Mouse (Mus musculus) gastrocnemius, postnatal 36 days (tissue): ENCODE data around the gene Rimbp2. TPM values are rescaled to one million over a fixed set of nuclear protein-coding genes. Genes with fewer than 3 reads are reported as not detected.

Experiments
- DNase-seq, 2 experiments: peaks; one replicate each; pipeline ENCODE4 v3.0.0; 2022
- intact Hi-C: fragments of 180-260 bp; cut with DNase I; formaldehyde crosslinking; loops from one replicate; pipeline ENCODE4 v1.15.1; 2025
- total RNA-seq, 2 experiments: library from RNA; stranded (reverse); gene quantifications; 2 replicates each; pipeline ENCODE4 v1.2.3; 2021

The Rimbp2 gene
- total RNA-seq, 2 experiments from 2014 or later = not detected

DNA sequence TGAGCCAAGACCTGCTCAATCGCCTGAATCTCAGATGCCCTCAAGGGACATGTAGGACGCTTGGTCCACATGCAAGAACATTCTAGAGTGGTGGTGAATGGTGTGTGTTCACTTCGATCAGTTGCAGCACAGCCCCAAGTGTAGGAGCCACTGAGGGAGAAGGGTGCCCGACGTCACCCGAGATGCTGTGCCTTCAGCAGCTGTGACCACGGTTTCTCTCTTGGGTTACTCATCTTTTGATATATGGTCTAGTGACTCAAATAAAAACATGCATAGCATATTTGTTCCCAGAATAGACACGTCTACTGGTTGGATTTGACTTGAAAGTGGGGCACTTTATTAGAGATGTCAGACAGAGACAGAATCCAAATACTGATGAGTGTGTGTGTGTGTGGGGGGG is 105.5 kb downstream of the Rimbp2 start:
- no peak for DNase-seq
- intact Hi-C loops = loop anchor here (5.0 kb wide), 1 partner anchor 1944 kb away; no protein-coding TSS in a partner anchor

DNA sequence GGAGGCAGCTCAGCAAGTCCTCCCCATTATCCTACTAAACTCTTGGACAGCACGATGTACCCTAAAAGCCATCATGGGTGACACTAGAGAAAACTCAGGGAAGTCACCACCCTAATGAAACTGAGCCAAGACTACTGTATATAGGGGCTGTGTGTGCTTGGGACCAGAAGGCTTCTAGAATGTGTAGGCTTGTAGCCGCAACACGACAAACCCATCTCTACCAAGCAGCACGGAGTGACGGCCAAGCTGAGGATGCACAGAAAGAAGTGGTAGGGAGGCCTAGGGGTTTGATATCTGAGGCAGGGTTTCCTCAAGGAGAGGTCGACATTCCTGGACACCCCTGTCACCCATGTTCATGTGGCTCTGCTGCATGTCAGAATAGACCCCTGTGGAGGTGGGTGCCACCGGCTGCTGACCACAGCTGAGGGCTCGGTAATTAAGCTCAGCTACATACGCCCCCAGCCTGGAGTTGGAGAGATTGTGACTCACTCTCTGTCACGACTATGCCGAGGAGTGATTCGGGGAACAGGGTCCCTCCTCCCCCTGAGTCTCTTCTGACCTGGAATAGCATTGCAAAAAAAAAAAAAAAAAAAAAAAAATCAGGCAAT is 106.7 kb downstream of the Rimbp2 start:
- intact Hi-C loops = loop anchor here (5.0 kb wide), 1 partner anchor 1946 kb away; no protein-coding TSS in a partner anchor

DNA sequence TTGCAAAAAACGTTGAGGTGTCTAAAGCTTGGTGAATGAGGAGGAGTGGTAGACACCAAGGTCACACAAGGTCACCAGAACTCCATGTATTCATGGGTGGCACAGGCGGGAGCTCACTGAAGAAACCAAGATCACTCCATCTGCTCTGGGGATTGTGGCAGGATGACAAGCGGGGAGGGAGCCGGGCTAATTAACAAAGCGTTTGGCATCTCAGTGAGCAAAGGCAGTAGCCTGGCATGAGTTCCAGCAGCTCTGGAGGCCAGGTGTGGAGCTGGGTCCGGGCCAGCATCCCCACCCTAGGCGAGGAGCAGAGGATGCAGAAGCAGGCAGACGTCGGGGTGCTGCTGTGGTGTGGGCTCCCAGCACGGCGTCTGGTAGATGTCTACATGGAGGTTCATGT is 108.3 kb downstream of the Rimbp2 start:
- no peak for DNase-seq
- intact Hi-C loops = loop anchor here (5.0 kb wide), 1 partner anchor 1947 kb away; no protein-coding TSS in a partner anchor

More for the DNA sequence above, 106.7 kb downstream of the Rimbp2 start:
- no peak for DNase-seq

DNA sequence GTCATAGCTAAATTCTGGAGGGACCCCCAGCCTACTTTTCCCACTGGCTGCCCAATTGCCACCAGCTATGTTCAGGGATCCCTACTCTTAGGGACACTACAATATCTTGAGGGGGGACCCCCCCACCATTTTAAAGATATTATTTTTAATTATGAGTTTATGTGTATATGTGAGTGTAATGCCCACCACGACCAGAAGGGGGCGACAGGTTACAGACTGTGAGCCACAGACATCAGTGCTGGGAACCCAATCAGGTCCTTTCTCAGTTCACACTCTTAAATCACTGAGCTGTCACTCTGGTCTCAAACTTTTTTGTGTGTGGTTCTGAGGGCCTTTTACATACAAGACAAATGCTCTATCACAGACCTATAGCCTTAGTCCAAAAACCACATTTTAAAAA is 109.3 kb downstream of the Rimbp2 start:
- intact Hi-C loops = no loop called here
- DNase-seq = no peak

- intact Hi-C loops = no loop called here
Measured at GRCm38 (mm10) chr5:128841541-128841940, 111.7 kb downstream of the Rimbp2 start.

GRCm38 (mm10) chr5:128837045-128837444 is 116.2 kb downstream of the Rimbp2 start:
- intact Hi-C loops = no loop called here
- DNase-seq = no peak

More at GRCm38 (mm10) chr5:128841541-128841940, 111.7 kb downstream of the Rimbp2 start:
- no peak for DNase-seq

- no peak for DNase-seq
- intact Hi-C loops = no loop called here
Measured at GRCm38 (mm10) chr5:128834126-128834525, 119.2 kb downstream of the Rimbp2 start.

GRCm38 (mm10) chr5:128822843-128823242 is 130.4 kb downstream of the Rimbp2 start:
- no peak for DNase-seq
- intact Hi-C loops = no loop called here

DNA sequence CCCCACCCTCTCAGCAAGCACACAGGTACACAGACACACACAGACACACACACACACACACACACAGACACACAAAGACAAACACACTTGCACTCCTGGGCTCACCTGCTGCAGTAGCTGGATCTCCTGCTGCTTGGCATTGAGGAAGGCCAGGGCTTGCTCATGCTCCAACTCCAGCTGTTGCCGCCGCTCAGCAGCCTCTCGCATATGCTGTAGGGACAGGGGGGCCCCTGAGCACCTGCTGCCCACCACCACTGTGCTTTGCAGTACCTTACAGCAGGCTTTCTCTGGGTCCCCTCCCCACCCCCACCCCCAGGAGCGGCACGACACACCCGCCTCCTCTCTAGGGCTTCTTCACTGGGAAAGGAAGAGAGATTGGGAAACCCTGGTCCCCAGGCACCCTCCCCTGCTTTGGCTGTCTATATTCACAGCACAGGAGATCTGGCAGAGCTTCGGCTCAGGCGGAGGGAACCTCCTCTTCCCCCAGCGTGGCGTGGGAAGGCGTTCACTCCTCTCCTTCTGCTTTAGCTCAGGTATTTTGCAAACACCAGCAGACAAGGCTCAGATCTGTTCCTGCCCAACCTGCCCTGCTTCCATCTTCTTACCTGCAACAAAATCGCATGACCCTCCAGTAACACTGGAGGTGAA is 133.5 kb downstream of the Rimbp2 start:
- intact Hi-C loops = no loop called here
- DNase-seq = no peak

- no peak for DNase-seq
- intact Hi-C loops = no loop called here
Measured at GRCm38 (mm10) chr5:128815629-128816028, 137.7 kb downstream of the Rimbp2 start.

GRCm38 (mm10) chr5:128815078-128815477 is 138.2 kb downstream of the Rimbp2 start:
- intact Hi-C loops = no loop called here
- no peak for DNase-seq

GRCm38 (mm10) chr5:128813121-128813520 is 140.2 kb downstream of the Rimbp2 start:
- intact Hi-C loops = no loop called here

GRCm38 (mm10) chr5:128811431-128811830 is 141.9 kb downstream of the Rimbp2 start:
- intact Hi-C loops = no loop called here

More at GRCm38 (mm10) chr5:128813121-128813520, 140.2 kb downstream of the Rimbp2 start:
- no peak for DNase-seq

GRCm38 (mm10) chr5:128810006-128810405 is 143.3 kb downstream of the Rimbp2 start:
- DNase-seq = no peak
- intact Hi-C loops = no loop called here

More at GRCm38 (mm10) chr5:128811431-128811830, 141.9 kb downstream of the Rimbp2 start:
- no peak for DNase-seq

GRCm38 (mm10) chr5:128809406-128809805 is 143.9 kb downstream of the Rimbp2 start:
- DNase-seq = no peak
- intact Hi-C loops = no loop called here

GRCm38 (mm10) chr5:128808547-128809182 is 144.6 kb downstream of the Rimbp2 start:
- no peak for DNase-seq
- intact Hi-C loops = no loop called here

GRCm38 (mm10) chr5:128807408-128807807 is 145.9 kb downstream of the Rimbp2 start:
- intact Hi-C loops = no loop called here
- no peak for DNase-seq

DNA sequence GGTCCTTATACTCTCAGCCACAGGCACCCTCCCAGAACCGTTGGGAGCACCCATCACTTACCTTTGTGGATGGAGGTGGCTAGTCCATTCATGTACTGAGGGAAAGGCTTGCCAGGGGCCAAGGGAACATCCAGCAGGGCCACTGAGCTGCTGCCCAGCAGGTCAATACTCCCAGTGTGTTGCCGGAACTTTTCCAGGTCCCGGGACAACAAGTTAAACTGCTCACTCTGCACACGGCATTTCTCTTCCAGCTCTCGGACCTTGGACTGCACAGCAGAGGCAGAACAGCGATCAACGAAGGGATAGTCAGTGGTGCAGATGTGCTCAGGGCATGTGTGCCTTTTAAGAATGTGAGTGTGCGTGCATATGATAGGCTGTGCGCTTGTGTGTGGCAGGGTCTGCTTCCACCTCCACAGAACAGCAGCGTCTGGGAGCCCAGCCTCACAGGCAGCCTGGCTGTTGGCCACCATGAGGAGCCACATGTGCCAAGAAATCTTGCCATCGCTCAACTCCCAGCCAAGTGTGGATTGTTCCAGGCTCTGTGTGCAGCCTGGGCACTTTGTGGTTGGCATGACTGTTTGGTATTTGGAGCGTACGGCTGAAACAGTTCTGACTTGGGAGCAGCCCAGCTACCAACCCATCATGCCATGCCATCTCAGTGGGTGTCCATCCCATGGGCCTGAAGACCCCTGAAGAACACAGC is 146.8 kb downstream of the Rimbp2 start:
- intact Hi-C loops = no loop called here
- DNase-seq = no peak

- intact Hi-C loops = no loop called here
- DNase-seq = no peak
Measured at GRCm38 (mm10) chr5:128805092-128805491, 148.2 kb downstream of the Rimbp2 start.

GRCm38 (mm10) chr5:128800592-128800991 is 152.7 kb downstream of the Rimbp2 start:
- no peak for DNase-seq
- intact Hi-C loops = no loop called here

DNA sequence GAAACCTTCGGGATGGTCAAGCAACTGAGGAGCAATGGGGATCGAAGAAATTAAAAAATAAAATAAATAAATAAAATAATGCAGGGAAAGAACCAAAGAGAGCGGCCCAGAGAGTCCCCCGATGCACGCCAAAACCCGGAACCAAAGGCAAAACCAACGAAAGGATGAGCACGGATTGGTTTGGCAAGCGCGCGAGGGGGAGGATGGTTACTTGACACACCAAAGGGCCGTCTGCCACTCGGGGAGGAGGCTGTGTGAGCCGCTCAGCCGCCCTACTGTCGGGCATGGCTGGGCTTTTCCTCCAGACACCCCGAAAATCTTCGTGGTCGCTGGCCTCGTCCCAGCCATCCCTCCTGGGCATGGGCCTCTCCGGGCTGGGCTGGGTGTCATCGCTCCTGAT is 171.7 kb downstream of the Rimbp2 start:
- intact Hi-C loops = no loop called here
- no peak for DNase-seq
